Mouse (Mus musculus): ENCODE data around the gene Rps12-ps3. TPM values are rescaled to one million over a fixed set of nuclear protein-coding genes. Genes with fewer than 3 reads are reported as not detected.
A peak's percentile ranks its signal among the peaks of the same experiment; 100 is the strongest.

The Rps12-ps3 gene
- total RNA-seq (2021): 100 to 1,000 TPM; 445 to 681 TPM
- 1,063 and 1,394 TPM in 2 replicates for polyA plus RNA-seq (2012; rRNA removed)
- long read RNA-seq, transcript Rps12-ps3-201 (1 exons, 494 nt): major isoform, 14 of 14 reads
- long read RNA-seq, partial matches to known transcripts: 0 of 14 reads
- long read RNA-seq, other reads (novel, unspliced or antisense): 0 of 14 reads

DNA sequence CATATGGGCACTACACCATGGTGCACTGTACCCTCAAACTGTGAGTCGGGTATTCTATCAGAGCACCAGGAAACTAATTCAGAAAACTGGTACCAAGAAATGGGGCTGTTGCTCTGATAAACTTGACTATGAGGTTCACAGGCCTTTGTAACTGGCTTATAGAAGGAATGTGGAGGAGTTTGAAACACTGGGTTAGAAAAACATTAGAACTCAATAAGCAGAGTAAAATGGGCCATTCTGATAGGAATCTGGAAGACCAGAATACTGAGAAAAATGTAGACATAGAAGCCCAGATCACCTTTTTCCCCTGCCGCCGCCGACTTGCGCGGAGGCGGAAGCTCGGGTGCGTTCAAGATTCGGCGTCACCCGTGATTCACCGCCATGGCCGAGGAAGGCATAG is at the start of gene Rps12-ps3:
Rps12-ps3 (plus strand) TSS at position 301 of the 400 bp plus-strand sequence.
- DNase-seq: no peak

DNA sequence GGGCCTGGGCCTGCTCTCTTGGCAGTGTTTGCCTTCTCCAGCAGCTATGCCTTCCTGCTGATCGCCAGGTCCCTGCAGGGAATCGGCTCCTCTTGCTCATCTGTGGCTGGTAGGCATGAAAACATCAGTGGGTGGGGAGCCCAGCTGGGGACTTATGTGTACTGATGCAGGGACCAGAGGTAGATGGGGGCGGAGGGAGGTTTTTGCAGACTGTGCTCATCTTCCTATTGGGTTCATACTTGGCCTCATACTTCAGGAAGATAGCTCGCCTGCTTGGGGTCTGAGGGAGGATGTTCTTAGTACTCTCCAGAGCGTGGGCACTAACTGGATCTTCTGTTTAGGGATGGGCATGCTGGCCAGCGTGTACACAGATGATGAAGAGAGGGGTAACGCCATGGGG is 48.9 kb upstream of the Rps12-ps3 start:
- DNase-seq: no peak

DNA sequence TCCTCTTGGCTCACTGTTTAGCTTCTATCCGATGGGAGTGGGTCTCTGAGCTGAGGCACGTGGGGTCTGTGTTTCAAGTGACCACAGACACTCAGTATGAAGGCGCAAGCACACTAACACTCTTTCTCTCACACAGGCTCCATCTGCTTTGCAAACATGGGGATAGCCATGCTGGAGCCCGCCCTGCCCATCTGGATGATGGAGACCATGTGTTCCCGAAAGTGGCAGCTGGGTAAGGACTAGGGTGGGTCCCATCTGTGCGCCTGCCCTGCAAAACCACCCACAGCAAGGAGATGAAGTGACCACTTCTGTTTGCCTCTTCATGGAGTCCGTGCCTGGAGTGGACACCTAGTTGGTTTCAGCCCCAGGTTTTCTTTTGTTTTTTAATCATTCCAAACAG is 45.7 kb upstream of the Rps12-ps3 start:
- DNase-seq: no peak

DNA sequence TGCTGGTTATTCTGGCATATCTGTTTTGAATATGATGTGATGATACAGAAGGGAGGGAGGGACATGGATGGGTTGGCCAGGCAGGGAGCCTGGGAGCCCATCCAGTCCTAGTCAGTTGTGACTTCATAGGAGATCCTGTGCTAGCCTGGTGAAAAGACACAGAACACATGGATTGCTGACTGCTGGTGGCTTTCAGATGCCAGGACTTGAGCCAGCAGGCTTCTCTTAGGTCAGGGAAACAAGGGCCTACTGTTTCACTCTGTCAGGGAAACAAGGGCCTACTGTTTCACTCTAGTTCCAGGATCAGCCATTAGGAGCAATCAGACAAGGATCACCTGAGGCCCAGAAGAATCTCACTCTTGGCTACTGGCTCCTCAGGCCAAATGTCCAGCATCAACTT is 41.2 kb upstream of the Rps12-ps3 start:
- DNase-seq: no peak

DNA sequence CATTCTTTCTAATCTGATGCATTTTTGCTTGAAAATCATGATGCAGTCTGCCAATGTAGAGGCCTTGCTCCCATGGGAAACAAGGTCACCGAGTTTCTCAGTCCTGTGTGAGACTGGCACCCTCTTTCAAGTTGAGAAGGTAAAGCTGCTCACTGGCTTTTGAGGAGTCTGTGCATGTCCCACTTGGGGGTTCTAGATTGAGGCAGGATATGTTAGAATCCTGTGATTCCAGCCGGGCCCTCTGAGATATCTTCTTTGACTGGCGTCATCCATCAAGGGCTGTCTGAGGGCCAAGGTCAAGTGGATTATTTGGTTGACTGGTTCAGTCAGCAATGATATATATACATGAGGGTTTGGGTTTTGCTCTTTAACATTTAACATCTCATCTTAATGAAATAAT is 40.1 kb upstream of the Rps12-ps3 start:
- DNase-seq: peak; percentile 21

DNA sequence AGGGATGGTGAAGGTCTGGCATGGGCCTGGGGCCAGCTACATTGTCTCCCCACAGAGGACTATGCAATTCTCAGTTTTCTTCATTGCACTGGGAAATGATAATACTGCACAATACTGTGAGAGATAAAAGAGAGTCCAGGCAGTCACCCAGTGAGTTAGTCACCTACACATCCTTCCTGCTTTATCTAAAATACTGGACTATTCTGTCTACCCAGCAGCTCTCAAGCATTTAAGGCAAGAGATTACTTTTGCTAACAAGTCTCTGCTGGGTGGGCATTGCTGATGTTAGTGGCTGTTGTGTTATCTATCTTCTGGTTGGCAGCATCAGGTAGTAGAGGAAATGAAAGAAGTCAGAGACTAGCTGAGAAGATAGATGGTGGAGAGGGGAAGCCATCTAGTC is 33.0 kb upstream of the Rps12-ps3 start:
- no peak for DNase-seq

DNA sequence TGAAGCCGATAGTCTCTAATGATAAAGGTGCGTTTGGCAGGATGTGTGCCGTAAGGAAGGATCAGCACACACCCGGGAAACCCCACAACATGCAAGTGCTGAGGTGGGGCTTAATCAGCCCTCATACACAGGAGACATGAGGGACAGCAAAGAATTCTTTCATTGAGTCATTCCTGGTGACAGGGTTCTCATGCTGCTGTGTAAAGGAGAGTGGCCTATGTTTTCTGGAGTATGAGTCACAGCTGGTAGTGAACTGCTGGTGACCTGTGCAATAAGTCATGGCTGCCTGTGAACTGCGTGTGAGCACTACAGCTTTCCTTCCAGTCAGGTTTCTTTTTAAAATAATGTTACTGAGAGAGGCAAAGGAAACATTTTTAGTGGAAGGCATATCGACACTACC is 32.3 kb upstream of the Rps12-ps3 start:
- peak; percentile 53 for DNase-seq

DNA sequence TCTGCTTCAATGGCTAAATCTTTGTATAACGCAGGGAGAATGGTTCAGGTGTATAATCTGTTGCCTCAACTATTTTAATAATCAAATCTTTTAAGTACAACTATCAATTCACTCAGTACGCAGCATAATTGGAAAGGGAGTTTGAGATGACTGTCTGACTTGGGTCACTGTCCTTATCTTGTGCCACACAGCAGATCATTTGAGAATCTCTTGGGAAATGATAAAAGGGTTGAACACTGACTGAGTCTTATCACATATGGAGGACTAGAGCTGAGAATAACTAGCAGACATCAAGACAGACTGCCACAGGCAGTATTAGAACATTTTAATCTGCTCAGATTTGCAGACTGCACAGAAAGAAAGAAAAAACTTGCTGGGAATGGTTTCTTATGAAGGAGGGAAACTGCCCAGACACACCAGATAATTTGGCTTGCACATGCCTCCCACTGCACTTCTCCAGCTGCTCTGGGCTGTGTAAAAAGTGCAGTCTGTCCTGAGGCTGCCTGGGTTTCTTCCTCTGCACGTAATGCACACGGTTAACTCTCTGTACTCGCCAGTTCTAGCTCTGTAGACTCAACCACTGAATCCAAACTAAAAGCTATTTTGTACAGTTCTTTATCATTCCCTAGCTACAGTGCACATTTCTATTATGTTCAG is 29.8 kb upstream of the Rps12-ps3 start:
- DNase-seq: no peak

DNA sequence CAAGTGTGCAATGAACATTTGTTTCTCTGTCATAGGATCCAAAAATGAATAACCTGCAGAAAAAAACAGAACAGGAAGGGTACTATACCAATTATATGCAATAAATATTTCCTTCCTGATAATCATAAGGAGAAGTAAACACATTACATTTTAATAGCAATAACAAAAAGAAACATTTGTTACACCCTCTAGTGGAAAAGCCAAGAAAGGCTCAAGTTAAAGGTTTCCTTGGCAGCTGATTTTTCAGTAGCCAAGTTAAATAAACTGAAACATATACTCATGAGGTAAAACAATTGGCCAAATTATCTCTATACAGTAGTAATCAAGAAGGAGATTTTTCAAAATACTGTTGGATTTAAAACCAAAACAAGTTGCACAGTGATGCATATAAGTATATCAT is 6.8 kb upstream of the Rps12-ps3 start:
- DNase-seq: no peak

DNA sequence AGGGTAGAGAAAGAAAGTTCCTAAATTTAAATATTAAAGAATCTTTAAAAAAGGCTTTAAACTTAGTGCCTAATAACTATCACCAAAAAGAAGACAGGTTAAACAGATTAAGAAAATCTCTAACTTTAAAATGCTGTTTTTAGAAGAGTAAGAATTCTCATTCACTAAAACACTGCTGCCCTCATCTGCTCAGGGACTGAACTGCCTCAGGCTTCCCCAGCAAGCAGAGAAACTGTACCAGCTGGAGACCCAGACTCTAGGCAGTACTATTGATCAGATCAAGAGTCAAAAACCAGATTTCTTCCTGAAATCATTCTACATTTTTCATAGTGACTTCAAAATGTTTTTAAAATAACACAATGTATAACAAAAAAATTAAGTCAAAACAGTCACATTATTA is 5.5 kb upstream of the Rps12-ps3 start:
- DNase-seq: peak; percentile 19

DNA sequence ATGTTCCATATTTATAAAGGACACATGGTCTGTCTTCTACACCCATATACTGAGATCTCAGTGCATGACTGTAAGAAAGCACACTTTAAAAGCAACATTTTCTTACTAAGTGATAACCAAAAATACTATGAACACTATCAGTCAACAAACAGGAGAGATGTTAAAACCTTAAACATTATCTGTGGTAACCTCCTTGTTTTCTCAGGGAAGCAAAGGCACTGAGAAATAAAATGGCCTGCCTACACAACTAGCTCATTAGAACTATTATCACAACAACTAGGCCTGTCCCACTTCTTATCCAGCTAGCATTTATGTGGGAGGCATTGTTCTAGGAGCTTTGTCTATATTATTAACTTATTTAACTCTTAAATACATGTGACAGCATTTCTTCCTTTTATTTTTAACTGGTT is 8.7 kb downstream of the Rps12-ps3 start:
- no peak for DNase-seq

DNA sequence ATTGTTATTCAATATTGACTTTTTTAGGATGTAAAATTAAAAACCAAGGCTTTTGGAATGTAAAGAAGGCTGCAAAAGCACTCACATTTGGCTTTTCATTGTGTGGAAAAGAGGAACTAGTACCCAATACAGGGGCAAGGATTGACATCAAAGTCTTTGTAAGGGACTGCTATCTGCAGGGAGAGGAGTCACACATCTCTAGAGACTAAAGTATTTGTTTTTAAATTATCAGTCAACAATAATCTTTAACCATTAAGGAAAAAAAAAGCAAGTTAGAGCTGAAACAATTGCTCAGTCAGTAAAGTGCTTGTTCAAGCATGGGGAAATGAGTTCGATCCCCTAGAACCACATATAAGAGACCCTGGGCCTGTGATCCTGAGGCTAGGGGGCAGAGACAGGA is 14.6 kb downstream of the Rps12-ps3 start:
- DNase-seq: no peak

DNA sequence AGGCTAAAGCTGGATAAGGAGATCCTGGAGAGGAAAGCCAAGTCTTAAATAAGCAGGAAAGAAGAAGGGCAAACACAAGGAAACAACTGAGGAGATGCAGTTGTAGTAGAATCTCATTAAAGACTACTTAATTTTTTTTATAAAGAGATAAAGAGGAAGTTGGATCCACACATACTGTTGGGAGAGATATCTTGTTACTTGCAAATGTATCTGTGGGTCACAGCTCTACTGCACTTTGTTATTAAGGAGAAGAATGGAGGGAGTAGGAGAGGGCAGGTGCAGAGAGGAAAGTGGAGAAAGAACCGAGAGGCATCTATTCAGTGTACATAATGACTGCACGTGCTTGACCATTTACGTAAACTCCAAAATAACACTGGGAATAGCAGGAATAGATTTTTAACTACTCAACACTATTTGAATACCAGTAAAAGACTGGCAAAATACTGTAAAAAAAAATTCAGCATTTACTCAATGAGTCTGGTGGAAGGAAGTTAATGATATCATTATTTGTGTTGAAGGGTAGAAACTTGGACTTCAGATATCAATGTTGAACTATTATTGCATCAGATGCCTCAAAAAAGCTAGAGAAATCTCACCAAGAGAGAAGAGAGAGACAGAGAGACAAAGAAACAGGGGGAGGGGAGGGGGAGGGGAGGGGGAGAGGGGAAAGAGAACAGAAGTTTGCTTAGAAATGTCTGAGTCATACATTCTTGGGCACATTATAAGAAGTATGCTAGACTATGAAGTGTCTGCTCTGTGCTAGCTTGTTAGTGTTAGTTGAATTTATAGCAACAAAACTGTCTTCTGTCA is 16.0 kb downstream of the Rps12-ps3 start:
- no peak for DNase-seq

DNA sequence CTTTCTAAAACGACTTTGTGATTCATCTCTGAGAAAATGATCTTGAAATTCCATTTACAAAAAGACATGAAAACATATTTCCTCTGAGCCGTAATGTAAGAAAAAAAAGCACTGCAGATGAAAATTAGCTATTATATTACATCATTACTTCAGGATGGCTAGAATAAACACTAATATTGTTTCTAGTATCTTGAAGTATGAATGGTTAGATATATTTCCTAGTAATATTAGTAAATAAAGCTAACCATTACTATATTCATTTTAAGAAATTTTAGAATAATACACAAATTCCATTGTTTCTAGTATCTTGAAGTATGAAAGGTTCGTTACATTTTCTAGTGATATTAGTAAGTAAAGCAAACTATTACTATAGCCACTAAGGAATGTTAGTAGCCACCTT is 17.8 kb downstream of the Rps12-ps3 start:
- no peak for DNase-seq

DNA sequence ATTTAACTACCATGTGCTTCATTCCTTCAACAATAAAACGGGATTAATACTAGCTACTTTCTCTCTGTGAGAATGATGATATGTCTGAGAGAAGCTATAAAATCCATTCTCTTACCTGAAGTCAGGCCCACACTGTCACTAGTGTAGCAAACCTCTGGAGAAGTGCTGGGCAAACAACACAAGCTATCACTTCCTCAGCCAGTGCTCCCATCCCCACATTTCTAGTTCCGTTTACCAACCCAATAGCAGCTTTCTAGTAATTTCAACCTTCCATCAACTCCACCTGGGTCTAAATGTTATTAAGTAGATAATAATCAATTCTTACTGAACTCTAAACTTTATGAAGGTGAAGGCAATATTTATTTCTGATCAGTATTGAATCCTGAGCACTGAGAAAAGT is 20.9 kb downstream of the Rps12-ps3 start:
- no peak for DNase-seq

DNA sequence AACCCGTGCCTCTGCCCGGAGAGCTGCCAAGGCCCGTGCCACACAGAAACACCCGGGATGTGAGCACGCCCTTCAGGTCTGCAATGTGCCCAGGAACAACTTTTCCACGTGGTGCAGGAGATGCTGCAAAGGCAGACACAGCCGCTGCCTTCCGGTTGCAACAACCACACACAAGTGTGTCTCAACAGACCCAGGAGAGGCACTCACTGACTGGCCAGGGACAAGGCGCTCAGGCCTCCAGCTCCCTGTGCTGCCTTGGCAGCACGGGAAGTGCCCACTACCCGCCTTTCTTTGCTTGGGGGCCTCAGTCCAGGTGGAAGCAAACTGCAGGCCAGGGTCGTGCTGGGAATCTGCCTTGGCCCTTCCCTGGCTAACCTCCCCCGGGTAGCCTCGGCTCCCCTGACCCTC is 22.2 kb downstream of the Rps12-ps3 start:
- peak; percentile 49 for DNase-seq

DNA sequence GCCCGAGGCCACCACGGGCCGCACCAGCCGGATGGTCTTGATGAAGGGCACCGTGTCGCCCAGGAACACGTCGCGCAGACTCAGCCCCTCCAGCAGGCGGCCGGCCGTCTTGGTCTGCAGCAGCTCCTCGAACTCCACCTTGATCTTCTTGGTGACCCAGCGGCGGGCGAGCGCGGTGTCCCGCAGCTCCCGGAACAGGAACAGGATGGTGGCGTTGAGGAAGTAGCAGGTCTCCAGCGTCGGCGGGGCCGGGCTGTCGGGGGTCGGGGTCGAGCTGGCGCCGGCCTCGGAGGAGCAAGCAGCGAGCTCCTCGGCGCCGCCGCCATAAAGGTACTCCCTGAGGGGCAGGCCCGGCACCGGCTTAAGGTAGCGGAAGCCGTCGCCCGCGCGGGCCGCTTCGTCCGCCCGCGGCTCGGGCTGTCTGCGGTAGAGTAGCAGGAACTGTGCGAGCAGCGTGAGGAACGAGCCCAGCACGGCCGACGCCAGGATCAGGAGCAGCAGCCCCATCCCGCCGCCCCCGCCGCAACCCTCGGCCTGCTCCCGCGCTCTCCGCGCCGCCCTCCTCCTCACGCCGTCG is 23.1 kb downstream of the Rps12-ps3 start:
- DNase-seq: peak; percentile 74

DNA sequence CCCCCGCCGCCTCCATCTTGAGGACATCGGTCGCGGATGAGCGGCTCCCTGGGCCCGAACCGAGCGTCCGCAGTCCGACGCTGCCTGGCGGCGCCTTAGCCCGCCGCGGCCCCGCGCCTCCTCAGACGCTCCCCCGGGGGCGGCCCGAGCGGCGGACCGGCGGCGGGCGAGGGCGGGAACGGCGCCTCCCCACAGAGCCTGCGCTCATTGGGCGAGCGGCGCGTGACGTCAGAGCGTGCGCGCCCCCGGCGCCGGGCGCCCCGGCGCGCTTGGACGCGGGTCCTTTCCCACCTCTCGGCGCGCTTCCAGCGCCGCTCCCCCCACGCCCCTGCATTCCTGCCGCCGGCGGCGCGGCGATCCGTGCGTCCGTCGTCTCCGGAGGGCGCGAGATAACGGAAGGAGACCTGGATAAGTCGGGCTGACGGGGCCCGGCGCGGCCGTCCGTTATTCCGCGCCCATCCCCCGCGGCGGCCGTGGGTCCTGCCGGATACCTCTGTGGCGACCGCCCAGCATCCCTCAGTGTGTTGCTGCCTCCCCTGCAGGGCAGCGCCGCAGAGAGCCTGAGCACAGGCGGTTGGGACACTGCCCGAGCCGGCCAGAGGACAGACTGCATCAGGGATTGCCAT is 23.7 kb downstream of the Rps12-ps3 start, which contains the start of gene Pdzd8:
Pdzd8 (minus strand) TSS at position 123 of the 626 bp plus-strand sequence.
- peak; percentile 96 for DNase-seq

DNA sequence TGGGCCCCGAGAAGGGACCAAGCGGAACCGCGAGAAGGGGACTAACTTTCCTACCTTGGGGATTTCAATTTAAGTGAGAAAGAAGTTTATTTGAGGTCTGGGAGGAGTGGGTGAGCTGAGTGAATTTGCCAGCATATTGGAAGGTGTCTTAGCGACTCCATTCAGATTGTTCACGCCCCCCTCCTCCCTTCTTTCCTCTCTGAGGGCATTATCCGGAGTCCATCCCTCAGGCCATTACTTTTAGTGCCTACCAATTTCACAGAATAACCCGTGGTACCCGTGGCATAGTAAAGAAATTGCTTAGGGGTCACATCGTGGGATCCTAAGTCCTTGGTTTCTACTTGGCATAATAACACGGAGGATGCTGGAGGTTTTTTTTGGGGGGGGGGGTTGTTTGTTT is 24.2 kb downstream of the Rps12-ps3 start:
- DNase-seq: no peak

DNA sequence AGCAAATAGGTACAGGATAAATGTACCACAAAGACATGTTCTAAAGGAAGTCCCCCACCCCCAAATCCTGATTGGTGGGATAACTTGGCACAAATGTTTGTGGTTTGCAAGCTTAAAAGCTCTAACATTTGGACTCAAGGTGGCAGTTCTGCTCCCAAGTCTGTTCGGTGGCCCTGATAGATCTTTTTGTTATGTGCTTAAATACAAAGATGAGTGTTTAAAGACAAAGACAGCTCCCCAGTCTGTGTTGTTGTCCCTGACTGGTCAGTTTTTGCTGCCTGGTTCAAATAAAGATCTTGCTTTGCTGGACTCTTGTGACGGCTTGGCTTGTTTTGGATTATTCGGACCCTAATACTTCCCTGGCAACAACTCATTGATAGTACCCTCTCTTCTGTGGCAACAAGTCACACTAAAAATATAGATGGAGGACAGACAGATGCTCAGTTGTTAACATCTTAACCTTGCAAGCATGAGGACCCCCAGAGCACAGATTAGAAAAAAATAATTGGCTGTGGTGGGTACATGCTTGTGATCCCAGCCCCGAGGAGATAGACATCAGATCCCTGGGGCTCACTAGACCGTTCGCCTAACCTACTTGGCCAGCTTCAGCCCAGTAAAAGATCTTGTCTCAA is 27.4 kb downstream of the Rps12-ps3 start:
- DNase-seq: no peak

DNA sequence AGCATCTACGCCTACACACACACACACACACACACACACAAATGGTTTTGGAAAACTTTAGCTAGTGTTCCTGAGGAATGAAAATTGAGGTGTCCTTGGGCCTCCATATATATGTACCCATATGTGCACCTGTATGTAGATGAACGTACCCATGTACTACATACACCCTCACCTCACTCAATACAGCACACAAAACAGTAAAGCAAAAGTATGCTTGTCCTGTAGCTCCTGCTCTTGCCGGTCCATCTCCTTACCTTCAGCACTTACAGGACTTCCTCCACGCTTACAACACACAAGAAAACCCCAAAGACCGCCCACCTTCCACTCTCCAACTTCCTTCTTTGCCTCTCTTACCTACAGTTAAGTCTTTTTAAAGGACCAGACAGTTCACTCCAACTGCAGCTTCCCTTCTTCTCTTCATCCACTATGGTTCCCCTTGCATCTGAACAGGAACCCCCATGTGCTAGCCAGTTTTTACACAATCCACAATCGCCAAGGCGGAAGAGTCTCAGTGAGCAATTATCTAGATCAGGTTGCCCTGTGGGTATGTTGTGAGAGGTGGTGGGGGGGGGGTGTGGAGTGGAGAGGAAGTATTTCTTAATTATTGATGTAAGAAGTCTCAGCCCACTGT is 28.3 kb downstream of the Rps12-ps3 start:
- DNase-seq: no peak

Data from adrenal gland, adult 2 months (tissue).